Mouse (Mus musculus): Measurements from ENCODE around the gene Gm45902.
A peak's percentile ranks its signal among the peaks of the same experiment; 100 is the strongest.

Gene Gm45902

DNA sequence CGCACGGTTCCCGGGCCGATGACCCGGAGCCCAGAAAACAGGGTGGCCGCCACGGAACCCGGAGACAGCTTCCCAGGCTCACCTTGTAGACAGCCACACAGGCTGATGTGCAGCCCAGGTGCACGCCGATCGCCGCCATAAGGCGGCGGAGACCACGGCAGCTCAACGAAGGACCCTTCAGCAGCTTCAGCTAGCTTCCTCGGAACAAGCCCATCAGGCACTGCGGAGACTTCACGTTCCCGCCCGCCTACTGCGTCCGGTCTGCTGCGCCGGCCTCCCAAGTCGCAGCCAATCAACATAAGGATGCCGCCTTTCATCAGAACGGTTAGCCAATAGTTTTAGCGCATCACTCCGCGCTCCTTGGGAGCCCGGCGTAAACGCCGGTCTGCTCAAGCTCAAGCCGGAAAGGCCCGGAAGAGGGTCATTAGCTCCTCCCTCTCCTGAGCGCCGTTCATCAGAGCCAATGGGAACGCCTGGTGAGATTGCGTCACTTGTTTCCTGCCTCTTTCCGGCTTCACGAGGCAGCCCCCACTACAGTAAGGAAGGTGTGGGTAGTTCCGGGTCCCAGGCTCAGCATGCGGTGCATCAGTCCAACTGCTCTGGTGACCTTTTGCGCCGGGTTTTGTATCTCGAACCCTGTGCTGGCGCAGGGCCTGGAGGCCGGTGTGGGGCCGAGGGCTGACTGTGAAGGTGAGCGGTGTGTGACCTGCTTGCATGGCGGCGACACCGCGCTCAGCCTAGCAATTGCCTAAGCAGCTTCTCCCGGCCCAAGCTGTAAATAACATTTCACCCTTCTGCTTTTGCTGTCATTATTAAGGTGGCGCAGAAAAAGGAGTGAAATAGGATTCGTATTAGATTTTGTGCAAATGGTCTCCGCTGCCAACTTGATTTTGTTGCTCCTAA is at the start of gene Gm45902, which contains the start of the genes Hspa14 and Cdnf:
TSS of gene Gm45902 (minus strand) at position 239 of the 903 bp plus-strand sequence.
TSS of gene Hspa14 (minus strand) at position 263 of the 903 bp plus-strand sequence.
TSS of gene Cdnf (plus strand) at position 479 of the 903 bp plus-strand sequence.
- peak; percentile 97 to 99 for DNase-seq (ENCODE audit: low spot score in 2 of 2)

DNA sequence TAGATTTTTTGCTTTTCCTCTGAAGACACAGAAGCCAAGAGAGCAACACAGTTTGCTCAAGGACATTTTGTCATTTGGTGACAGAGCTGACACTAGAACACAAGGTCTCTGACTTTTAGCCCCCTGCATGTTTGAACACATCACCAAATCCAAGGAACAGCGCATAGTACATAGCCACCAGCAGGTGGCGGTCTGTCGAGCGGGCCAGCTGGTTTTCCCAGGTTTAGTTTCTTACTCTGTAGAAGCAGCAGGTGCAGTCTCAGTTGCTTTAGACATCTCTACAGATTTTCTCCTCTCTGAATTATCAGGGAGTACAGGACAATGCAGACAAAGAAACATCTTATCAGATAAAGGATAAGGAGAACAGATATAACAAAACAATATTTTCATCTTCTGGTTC is 34.0 kb upstream of the Gm45902 start:
- peak; percentile 18 for DNase-seq (ENCODE audit: low spot score in 2 of 2)

DNA sequence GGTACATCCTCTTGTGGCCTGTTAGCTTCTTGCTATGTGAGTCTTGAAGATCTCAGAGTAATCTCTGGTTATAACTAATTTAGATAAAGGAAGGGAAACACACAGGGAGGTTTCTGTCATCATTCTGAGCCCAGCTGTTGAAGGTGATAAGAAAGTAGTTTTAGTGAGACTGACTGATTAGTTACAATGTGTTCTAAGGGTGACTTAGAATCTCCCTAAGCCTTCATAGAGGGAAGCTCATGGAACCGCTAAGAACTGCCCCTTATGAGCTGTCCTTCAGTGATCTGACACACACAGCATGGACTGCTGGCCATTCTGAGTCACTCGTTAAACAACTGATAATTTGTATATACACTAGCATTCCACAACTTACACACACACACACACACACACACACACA is 33.5 kb upstream of the Gm45902 start:
- DNase-seq (ENCODE audit: low spot score in 2 of 2): no peak

DNA sequence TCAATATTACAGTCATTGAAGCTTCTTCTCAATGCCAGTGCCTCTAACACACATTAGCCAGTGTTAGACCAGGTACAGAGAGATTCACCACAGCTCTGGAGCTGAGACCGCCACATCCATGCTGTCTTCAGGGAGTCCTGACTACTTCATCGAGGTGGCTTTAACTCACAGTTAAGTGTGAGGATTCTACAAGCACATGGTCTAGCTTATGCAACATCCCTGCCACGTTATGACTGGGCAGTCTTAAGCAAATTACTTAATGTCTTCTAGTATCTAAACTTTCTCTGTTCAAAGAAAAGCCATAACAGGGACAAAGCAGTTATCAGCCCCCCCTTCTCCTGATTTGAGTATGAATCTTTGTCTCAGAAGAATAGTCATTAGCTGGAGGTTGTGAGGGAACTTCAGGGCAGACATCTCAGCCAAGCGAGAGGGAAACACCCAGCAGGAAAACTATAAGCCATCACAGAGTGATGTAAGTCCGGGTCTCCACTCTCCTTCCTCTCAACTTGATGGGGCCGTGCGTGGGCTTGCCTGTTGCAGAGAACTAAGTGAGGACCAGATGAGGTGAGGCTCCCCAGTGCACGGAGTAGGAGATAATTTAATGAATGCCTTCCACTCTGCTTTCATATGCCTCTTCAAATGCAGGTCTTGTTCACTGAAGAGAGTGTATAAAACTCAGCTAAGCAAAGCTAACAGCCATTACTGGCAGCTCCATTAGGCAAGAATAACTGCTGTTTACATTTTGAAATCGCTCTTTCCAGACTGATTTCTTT is 28.9 kb upstream of the Gm45902 start:
- DNase-seq (ENCODE audit: low spot score in 2 of 2): no peak

DNA sequence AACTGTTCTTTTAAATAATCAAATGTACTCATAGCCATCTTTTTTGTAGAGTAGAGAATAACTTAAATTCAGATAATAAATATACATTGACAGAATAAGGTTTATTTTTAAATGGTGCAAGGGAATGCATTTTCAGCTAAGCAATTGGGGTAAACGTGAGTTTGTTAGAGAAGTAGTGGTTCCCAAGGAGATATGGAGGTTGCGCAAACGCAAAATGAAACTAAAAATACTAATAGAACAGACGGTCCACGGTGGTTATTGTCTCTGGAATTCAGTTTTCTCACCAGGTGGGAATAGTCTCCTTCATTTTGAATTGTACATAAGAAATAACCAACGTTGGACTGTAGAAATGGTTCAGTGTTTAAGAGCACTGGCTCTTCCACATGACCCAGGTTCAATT is 13.7 kb upstream of the Gm45902 start:
- no peak for DNase-seq (ENCODE audit: low spot score in 2 of 2)

DNA sequence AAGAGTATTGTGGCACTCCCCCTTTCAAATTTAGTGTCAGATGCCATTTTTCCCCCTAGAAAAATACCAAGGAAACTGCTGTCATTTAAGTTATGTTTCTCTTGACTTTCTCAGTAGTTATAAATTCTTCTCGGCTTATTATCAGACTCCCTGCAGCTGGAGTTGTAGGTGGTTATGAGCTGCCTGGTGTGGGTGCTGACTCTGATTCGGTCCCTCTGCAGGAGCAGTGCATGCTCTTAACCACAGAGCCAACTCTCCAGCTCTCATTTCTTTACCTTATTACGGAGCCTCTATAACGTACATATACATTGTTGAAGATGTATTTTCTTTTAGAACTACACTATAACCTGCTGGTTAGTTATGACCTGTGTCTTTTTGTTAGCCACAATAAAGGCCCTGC is 10.0 kb upstream of the Gm45902 start:
- no peak for DNase-seq (ENCODE audit: low spot score in 2 of 2)

DNA sequence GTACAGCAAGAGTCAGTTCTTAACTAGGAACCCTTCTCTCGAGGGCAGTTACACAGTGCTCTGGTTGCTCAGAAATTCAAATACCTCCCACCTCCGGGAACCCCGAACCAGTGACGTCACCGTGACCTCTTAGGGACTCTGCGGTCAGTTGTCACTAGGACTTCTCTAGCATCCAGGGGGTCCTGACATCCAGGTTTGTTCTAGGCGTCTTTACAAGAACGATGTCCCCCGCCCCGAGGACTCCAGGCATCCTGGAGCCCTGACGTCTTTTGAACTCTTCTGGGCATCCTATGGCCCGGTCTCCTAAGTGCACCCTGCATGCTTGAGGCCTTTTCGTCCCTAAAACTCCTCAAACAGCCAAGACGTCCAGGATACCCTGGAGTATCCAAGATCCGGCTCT is 514 bp downstream of the Gm45902 start:
- DNase-seq (ENCODE audit: low spot score in 2 of 2): peak in 1 of 2 experiments; percentile 7

DNA sequence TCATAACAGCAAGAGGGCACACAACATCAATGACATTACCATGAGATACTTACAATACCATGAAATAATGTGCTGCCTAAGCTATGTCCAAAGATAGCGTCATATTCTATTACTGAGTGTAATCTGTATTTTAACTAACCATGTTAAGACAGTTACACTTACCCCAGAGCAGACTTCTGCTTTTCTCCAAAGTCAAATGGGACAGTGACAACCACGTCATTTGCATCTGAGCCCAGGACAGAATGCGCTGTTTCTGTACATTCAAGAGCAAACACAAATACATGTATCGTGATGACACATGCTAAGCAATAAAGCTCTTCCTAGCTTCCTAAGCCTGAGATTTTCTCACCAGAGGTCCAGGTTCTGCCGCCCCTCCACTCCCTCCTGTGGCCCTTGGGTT is 11.7 kb downstream of the Gm45902 start:
- no peak for DNase-seq (ENCODE audit: low spot score in 2 of 2)

DNA sequence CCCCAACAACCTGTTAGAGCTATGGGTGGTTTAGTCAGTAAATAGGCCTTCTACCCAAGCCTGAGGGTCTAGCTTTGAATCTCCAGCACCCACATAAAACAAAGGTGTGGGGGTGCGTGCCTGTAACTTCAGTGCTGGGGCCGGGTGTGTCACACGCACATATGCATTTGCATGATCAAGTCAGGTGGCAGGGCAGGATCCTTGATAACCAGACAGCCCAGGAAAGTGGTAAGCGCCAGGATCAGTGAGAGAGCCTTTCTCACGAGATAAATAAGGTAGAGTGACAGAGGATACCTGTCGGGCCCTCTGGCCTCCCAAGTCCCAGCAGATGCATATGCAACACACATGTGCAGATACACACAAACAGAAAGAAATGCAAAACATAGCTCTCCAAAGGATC is 13.0 kb downstream of the Gm45902 start:
- DNase-seq (ENCODE audit: low spot score in 2 of 2): no peak

DNA sequence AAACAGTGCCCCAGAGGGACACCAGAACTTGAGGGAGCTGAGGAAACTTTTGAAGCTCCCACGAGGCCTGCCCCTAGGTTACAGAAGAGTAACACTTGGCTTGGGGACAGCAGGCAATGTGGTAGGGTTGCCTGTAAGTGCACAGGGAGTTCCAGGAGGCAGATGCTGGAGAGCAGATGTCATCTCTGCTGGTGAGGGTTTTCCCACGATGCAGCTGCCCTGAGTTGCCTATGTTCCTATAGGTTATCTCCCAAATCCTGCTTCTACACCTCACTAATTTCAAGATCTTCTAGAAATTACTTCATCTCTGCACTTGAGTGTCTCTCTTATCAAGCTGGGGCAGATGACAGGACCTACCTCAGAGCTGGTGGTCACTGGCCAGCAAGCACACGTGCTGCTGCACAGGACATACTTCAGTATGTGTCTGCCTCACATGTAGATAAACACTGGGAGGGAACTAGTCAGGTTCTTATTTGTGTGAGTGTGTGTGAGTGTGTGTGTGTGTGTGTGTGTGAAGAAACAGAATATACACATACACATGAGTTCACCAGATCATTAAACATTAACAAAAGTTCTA is 18.7 kb downstream of the Gm45902 start:
- DNase-seq (ENCODE audit: low spot score in 2 of 2): no peak

DNA sequence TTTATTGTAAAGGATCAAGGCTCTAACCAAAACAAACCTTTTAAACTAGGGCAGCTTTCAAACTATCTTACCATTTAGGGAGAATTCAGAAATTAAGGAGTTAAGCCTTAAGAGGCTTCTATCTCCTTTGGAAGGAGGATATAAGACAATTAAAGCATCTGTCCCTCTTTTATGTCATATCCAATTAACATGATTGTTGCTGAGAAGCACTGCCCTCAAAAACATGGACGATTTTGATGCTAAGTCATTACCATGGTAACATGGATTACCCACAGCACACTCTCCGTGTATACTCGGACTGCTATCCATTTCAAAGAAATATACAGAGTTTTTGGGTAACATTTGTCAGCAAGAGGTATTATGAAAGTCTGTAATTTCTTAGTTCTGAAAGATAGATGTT is 22.8 kb downstream of the Gm45902 start:
- DNase-seq (ENCODE audit: low spot score in 2 of 2): no peak

DNA sequence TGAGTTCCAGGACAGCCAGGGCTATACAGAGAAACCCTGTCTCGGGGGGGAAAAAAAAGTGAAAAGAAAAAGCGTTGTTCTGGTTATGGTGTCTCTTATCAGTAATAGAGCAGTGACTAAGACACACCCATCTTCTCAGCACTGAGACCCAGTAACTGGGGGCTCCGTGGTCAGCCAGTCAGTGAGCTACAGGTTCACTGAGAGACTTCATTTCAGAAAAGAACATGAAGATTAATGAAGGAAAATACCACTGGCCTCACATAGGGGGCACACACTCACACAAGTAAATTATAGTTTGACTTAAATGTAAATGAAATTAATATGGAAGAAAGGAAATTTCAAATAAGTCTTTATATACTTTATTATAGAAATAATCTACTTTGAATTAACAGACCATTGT is 32.4 kb downstream of the Gm45902 start:
- no peak for DNase-seq (ENCODE audit: low spot score in 2 of 2)

DNA sequence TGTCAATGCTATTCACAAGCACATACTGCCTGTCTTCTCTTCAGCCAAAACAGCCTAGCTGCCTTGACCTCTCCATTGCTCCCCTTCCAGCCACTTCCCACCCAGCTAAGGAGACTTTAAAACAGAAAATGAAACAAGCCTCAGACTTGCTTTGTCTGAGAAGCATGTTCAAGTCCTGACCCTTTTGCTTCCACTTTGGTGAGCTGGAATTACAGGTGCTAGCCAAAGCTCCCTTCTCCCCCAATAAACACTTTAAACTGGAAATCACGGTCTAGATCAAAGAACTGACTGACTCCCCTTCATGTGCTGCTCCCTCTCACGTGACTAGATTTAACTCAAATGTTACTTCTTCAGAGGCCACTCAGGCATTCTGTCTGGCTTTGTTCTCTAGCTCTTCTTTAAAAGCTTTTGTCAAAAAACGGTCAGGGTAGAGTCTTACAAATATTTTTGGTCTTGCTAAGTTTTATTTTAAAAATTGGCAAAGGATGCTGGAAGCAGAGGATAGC is 36.8 kb downstream of the Gm45902 start:
- DNase-seq (ENCODE audit: low spot score in 2 of 2): no peak

DNA sequence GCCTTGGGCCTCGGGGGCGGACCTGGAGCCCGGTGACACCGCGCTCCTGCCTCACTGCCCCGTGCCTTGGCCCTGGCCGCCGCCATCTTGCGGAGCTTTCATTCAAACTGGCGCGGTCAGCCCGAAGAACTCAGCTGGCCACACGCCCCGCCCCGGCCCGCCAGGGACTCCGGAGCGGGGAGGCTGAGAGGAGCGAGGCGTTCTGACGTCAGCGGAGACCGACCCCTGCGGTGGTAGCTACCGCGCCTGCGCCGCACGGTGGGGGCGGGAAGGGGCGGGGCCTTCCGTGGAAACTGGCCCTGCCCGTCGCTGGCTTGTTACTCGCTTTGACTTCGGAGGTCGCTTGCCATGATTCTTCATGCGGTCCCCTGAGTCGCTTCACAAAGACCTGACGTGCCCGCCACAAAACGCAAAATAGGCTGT is 37.7 kb downstream of the Gm45902 start, which contains the start of gene Suv39h2:
TSS of gene Suv39h2 (minus strand) at position 171 of the 423 bp plus-strand sequence.
- DNase-seq (ENCODE audit: low spot score in 2 of 2): peak; percentile 90 to 93

DNA sequence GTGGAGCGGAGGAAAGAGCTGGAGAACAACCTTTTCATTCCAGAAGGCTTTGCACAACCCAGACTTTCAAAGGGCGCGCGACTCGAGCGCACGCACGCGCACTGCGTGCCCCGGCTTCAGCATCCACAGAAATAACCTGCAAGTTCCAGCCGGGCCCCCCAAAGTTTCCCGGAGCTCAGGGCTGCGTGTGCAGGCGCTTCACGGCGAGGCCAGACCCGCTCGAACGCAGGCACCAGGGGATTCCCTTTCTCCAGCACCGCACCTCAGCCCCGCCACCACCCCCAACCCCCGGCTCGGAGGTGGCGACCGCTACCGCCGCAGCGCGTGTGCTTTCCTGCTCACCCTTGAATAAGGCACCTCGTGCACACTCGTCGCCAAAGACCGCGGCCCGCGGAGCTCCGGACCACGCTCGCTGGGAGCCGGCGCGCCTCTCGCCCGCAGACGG is 38.2 kb downstream of the Gm45902 start:
- peak; percentile 34 to 36 for DNase-seq (ENCODE audit: low spot score in 2 of 2)

DNA sequence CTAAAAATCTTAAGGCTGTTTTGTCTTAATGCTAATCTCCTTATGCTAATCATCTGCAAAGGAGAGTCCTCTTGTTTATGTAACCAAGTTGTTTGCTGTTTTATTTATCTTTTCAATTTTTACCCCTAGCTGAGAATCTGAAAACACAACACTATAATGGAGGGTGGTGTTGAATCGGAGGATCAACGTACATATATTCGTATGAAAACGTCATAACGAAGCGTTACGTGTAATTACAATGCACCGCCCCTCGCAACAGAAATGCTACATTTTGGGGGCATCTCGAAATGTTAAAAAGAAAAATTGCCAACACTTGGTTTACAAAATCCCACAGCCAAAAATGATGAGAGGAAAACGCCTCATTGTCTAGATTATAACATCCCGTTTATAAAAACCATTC is 38.7 kb downstream of the Gm45902 start:
- no peak for DNase-seq (ENCODE audit: low spot score in 2 of 2)

DNA sequence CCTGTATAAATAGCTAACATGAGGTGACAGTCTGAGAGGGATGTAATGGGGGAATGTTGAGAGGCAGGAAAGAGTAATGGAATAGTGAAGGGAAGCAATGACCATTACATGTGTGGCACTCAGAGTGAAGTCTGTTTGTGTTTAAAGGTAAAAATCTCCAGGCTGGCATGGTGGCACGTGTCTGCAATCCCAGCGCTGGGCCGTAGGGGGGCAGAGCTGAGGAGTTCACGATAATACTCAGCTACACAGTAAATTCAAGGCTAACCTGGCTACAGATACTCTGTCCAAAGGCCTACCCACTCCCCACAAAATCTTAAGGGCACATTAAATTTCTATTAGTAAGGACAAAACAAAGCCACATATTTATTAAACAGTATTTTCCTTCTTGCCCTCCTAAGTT is 56.0 kb downstream of the Gm45902 start:
- no peak for DNase-seq (ENCODE audit: low spot score in 2 of 2)
